Comparison of ENCODE assay signal across 15 mouse cellular contexts in genomic region chr5:38616296-38616695, GRCm38 (mm10).
"Had no signal": no experiment of that assay in that cellular context is flagged by ENCODE, and none has a peak within 500 bp of the region (broad histone marks: within the 10 kb centered on the region; RNA-seq: fewer than 3 reads in every experiment).

No protein-coding gene starts in this region.

- H3K27me3 ChIP-seq: liver, embryonic 12.5 days; midbrain, embryonic 13.5 days; midbrain, embryonic 15.5 days; neural tube, embryonic 12.5 days; stomach, embryonic 15.5 days had no signal

- H3K4me1 ChIP-seq: liver, embryonic 12.5 days; midbrain, embryonic 13.5 days; midbrain, embryonic 15.5 days; neural tube, embryonic 12.5 days; stomach, embryonic 15.5 days had no signal

- H3K27ac ChIP-seq: liver, embryonic 12.5 days; liver, embryonic 14.5 days; macrophage; midbrain, embryonic 13.5 days; midbrain, embryonic 15.5 days; neural tube, embryonic 12.5 days; stomach, embryonic 15.5 days; stomach, postnatal 0 days had no signal

- DNase-seq: lung, embryonic 14.5 days; right cerebral cortex, postnatal 14 days; thymus, adult 2 months; thymus, postnatal 25 days; thymus, postnatal 4 days had no signal

- H3K9me3 ChIP-seq: liver, embryonic 12.5 days; megakaryocyte, embryonic 14.5 days; midbrain, embryonic 13.5 days; midbrain, embryonic 15.5 days; neural tube, embryonic 12.5 days; stomach, embryonic 15.5 days had no signal

- H3K4me3 ChIP-seq: liver, embryonic 12.5 days; megakaryocyte, embryonic 14.5 days; midbrain, embryonic 13.5 days; midbrain, embryonic 15.5 days; neural tube, embryonic 12.5 days; stomach, embryonic 15.5 days had no signal

- H3K36me3 ChIP-seq: liver, embryonic 12.5 days; midbrain, embryonic 13.5 days; midbrain, embryonic 15.5 days; neural tube, embryonic 12.5 days; stomach, embryonic 15.5 days had no signal

- H3K4me2 ChIP-seq: liver, embryonic 12.5 days; lung, embryonic 14.5 days; midbrain, embryonic 11.5 days; midbrain, embryonic 13.5 days; midbrain, embryonic 15.5 days; neural tube, embryonic 12.5 days; stomach, embryonic 15.5 days had no signal

- H3K9ac ChIP-seq: liver, embryonic 12.5 days; liver, embryonic 14.5 days; lung, embryonic 14.5 days; midbrain, embryonic 13.5 days; midbrain, embryonic 15.5 days; neural tube, embryonic 12.5 days; stomach, embryonic 15.5 days had no signal

- ATAC-seq: liver, embryonic 12.5 days; midbrain, embryonic 13.5 days; midbrain, embryonic 15.5 days had no signal
